Mouse (Mus musculus) right cerebral cortex, postnatal 14 days (tissue): ENCODE measurements around the gene Des.
A peak's percentile ranks its signal among the peaks of the same experiment; 100 is the strongest.

ENCODE experiments used
- DNase-seq: peaks from one replicate; pipeline ENCODE4 v3.0.0; 2022

Des gene

DNA sequence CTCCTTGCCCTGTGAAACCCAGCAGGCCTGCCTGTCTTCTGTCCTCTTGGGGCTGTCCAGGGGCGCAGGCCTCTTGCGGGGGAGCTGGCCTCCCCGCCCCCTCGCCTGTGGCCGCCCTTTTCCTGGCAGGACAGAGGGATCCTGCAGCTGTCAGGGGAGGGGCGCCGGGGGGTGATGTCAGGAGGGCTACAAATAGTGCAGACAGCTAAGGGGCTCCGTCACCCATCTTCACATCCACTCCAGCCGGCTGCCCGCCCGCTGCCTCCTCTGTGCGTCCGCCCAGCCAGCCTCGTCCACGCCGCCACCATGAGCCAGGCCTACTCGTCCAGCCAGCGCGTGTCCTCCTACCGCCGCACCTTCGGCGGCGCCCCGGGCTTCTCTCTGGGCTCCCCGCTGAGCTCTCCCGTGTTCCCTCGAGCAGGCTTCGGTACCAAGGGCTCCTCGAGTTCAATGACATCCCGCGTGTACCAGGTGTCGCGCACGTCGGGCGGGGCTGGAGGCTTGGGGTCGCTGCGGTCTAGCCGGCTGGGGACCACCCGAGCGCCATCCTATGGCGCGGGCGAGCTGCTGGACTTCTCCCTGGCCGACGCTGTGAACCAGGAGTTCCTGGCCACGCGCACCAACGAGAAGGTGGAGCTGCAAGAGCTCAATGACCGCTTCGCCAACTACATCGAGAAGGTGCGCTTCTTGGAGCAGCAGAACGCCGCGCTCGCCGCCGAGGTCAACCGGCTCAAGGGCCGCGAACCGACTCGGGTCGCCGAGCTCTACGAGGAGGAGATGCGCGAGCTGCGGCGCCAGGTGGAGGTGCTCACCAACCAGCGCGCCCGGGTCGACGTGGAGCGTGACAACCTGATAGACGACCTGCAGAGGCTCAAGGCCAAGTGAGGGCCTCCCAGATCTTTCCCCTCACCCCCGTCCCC is at the start of gene Des:
Gene Des (plus strand): TSS at position 218 of the 920 bp plus-strand sequence.
- no peak for DNase-seq

- no peak for DNase-seq
Observed at GRCm38 (mm10) chr1:75311694-75312093, 48.4 kb upstream of the Des start.

GRCm38 (mm10) chr1:75315011-75315410 is 45.1 kb upstream of the Des start:
- DNase-seq: no peak

- no peak for DNase-seq
Observed at GRCm38 (mm10) chr1:75315456-75316365, 44.4 kb upstream of the Des start.

DNA sequence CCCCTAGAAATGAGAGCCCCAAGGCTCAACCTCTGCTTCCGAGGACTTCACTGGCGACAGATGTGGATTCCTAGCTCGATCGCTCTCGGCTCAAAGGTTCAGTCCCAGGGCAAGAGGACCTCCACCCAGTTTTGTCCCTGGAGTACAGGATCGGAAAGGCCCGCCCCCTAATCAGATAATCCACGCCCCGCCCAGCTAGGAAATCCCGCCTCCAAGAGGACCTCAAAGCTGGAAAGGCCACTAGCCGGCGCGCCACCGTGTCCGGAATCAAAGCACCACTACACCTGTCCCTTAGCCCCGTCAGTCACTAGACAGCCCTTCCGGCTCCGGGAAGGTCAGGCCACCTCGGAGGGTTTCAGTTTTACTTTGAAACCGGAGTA is 43.3 kb upstream of the Des start:
- peak; percentile 70 for DNase-seq

DNA sequence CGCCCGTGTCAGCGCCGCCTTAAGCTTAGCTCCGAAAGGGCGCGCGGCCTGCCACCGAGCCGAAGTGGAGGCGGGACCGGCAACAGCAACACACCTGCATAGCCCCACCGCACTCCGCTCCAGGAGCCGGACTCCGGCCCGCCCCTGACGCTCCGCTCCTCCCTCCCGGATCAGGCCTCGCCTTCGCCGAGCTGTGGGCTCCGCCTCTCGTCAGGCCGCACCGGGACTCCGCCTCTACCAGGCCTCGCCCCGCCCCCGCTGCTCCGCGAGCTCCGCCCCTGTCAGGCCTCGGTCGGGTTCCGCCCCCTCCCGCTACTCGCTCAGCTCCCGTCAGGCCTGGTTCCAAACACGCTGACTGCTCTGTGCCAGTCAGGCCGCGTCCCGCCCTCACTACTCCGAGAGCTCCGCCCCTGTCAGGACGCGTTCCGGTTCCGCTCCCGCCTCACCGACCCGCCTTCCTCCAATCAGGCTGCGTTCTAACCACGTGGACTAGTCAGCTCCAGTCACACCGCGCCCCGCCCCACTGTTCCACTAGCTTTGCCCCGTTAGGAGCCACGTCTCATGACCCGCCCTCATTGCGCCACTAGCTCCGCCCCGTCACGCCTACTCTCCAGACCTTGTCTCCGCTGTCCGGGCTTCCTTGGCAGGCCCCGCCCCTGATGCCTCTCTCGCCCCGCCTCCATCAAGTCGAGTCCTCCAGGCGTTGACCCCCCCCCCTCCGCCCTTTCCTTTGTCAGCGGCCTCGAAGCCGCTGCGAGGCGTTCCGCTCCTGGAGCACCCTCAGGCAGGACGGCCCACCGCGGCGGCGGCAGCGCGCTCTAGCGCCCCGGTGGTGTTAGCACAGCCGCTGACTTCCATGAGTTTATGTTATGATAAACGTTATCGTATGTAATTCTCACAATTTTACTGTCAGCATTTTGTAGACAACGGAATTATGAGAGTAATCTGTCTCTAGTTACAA is 42.6 kb upstream of the Des start, which contains the start of gene Dnpep:
Gene Dnpep (minus strand): TSS at position 750 of the 961 bp plus-strand sequence.
- peak; percentile 100 for DNase-seq

DNA sequence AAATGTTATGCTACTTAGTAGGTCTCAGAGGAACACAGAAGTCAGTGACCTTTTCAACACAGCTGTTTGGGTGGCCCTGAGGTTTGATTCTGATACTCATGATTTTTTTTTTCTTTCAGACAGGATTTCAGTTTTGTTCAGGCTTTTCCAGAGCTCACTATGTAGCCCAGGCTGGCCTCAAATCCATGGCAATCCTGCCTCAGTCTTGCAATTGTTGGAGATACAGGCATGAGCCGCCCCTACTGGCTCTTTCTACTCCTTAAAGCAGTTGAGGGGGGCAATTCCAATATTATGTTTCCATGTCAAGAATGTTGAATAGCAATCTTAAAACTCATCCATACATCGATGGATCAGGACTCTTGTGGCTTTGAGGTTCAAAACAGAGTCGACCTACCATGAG is 41.8 kb upstream of the Des start:
- no peak for DNase-seq

DNA sequence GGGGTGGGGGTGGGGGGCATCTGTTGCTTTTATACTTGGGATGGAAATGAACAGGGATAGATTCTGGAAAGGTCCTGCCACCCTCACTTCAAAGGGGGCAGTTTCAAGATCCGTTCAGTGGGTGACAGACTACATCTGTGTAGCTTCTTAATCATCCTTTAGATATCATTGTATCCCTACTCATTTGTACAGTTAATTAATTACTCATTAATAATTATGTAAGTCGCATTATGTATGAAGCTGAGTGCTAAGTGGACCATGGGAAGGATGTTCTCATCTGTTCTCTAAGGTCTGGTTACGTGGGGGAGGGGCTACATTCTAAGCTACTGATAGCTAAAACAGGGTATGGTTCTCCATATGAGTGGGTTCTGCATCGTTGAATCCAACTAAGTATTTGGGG is 41.4 kb upstream of the Des start:
- DNase-seq: no peak

DNA sequence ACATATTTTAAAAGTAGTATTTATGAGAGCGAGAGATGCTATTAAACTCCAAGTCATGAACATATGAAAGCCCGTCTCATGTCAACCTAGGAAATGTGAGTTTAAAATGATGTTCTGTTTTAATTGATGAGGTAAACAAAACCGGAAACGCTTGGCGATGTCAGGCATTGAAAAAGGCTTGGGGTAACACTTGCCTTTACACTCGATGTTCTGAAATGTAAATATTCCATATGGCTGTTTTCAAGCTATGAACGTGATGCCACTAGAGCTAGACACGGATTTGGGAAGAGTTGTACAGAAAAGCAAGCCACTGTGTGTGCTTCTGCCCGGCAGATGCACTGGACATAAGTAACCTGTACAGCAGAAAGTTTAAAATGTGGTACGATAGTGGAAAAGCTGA is 41.0 kb upstream of the Des start:
- no peak for DNase-seq

GRCm38 (mm10) chr1:75327461-75327860 is 32.7 kb upstream of the Des start:
- DNase-seq: no peak

DNA sequence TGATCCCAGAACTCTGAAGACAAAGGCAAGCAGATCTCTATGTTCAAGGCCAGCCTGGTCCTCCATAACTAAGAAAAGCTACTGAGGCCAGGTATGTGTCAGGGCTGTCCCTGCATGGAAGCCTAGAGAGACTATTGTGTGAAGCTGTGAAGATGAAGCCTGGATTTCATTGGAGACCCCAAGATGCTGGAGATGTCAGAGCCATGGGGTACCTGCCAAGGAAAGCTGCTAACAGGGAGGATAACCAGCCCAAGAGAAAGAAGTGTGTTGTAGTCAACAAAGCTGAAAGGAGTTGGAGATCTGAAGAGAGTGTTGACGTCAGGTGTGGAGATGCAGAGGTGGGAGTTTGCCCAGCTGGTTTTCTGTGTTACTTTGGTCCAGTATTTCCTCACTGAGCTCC is 28.9 kb upstream of the Des start:
- DNase-seq: no peak

DNA sequence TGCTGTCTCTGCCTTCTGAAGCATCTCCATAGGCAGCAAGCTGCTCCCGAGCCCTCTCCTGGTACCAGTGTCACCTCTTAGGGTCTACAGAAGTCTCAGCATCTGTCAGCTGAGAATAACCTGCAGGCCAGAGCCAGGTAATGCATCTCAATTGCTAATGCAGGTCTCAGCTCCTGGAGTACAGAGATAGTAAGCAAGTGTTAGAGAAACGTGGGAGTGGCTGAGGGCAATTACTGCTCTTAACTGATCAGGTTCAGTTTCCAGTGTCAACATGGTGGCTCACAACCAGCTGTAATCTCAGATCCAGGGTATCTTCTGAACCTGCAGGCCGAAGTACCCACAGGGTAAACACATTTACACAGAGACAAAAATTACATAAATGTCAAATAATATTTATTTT is 23.7 kb upstream of the Des start:
- no peak for DNase-seq

DNA sequence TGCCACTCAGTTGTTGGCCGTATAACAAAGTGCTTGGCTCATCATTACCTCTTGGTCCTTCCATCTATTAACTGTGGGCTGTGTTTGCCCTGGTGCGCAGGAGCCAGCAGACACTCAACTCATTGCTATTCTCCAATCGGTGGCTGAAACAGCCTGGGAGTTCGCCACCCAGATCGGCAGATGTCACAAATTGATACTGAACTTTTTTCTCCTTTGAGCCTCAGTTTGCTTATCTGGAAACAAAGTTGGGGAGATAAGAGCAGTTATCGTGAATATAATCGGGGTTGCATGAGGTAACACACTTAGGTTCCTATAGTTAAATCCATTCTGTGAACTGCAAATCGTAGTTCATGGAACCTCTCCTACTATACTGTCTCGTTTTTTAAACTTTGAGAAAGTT is 23.0 kb upstream of the Des start:
- no peak for DNase-seq

GRCm38 (mm10) chr1:75338091-75338694 is 21.9 kb upstream of the Des start:
- DNase-seq: peak; percentile 38

DNA sequence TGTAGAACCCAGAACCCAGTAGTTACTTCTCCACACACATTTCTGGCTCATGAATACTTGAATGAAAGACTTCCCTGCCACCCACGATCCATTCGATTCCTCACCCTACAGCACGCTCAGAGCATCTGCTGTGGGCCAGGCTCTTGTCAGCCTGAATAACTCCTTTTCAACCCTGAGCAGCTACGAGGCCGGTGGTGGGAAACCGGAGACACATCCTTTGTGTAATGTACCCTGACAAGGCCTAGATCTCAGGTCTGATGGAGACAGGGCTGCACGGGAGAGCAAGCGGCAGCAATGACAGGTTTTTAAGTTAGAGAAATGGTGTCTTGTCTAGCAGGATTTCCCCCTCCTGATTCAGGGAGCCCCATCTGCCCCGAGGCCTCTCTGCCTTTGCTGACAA is 20.8 kb upstream of the Des start:
- no peak for DNase-seq

GRCm38 (mm10) chr1:75340519-75340918 is 19.6 kb upstream of the Des start:
- DNase-seq: no peak

DNA sequence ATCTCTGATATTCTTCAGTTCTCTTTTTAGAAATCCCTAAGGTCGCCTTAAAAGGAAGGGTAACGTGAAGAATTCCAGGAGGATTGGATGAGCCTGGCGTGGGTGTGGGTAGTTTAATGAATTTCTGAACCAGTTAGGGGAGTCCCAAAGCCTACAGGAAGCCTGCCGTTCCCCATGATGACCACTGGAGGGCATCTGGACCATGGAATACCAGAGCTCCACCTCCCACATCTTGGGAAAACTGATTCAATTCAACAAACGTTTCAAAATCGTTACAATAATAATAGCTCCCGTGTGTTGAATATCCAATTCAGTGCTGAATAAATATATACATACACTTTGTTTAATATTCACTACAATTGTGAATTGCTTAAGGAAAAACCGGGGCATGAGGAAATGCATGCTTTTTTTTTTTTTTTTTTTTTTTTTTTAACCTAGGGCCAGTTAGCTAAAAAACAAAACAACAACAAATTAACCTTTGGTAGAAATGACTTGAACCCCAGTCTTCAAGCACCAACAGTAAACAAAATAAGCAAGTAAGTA is 17.2 kb upstream of the Des start:
- DNase-seq: peak; percentile 48

- no peak for DNase-seq
Observed at GRCm38 (mm10) chr1:75344291-75345035, 15.7 kb upstream of the Des start.

DNA sequence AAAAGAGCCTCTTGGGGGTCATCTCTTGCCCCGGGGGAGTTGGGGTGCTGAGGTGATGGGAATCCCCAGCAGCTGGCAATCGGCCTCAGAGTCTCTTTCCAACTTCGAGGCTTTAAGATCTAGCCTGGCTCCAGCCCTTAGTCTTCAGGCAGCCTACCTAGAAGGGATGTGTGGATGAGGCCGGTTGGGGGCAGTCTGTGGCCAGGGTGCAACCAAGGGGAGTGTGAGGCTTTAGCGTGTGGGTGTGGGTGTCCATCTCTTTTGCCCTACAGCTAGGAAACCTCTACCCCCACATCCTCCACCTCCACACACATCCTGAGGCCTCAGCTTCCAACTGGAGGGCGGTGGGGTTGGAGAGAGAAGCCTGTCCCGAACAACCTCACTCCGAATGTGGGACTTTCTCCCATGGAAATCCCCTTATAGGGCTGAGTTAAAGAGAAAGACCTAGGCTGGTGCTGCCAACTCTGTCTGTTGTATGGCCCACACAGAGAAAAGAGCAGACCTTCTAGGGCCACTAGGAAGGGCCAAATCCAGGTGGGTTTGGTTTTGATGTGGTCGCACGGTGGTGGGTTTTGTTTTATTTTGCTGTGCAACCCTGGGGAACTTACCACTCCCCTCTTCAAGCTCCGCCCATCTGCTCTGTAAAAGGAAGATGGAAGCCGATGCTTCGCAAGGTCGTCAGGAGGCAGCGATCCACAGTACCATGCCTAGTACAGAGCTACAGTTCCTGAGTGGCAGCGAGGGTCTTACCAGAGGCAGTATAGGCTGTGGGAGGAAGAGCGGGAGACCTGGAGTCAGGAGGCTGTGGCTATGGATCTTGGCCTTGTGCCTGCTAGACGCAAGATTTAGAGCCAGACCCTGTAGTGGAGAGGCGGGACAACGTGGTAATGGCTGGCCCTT is 14.8 kb upstream of the Des start:
- no peak for DNase-seq

GRCm38 (mm10) chr1:75347279-75347678 is 12.8 kb upstream of the Des start:
- DNase-seq: no peak
